Mouse (Mus musculus): ENCODE data around the gene Ptpre.
"Not testable (repeated sequence)": the region's sequence is repeated elsewhere in the genome, so short reads cannot be mapped to it uniquely, and the experiment has no call there.

Ptpre gene

GRCm38 (mm10) chr7:135605002-135605803, 67.9 kb downstream of the Ptpre start:
- no peak for DNase-seq (ENCODE audit: low read depth, low spot score)

- DNase-seq (ENCODE audit: low read depth, low spot score): no peak
Observed at GRCm38 (mm10) chr7:135605804-135606072, 68.5 kb downstream of the Ptpre start.

DNA sequence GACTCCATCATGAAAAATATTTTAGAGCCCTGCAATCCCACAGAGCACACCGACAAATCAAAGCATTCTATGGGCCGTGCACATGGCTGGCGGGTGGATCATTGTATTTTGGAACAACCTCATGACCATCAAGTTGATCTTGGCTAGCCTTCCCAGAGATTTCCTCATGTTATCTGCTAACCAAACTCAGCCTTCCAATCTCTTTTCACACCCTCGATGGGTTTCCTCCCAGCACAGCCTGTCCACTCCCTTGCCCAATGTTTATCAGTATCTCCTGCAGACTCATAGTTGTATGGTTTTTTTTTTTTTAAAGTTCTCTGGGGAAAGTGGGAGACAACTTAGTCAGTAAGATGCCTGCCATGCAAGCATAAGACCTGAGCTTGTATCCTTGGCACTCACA, 70.9 kb downstream of the Ptpre start:
- DNase-seq (ENCODE audit: low read depth, low spot score): no peak

- no peak for DNase-seq (ENCODE audit: low read depth, low spot score)
Observed at GRCm38 (mm10) chr7:135609028-135609427, 71.7 kb downstream of the Ptpre start.

DNA sequence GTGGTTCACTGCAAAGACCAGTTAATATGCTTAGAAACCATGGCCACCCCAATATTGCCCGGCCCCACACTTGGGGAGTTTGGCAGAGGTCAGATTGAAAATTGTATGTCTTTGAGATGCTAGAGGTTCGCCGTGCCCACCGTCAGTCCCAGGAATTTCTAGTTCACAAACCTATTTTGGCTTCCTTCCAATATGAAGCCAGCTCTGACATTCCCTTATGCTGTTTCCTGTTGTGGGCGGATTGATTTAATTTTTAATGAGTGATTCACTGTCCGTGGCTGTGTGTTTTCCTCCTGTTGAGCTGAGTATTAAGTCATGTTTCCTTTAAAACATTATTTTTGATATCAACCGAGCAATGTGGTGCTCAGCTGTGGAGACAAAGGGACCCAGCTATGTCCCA, 72.4 kb downstream of the Ptpre start:
- DNase-seq (ENCODE audit: low read depth, low spot score): no peak

DNA sequence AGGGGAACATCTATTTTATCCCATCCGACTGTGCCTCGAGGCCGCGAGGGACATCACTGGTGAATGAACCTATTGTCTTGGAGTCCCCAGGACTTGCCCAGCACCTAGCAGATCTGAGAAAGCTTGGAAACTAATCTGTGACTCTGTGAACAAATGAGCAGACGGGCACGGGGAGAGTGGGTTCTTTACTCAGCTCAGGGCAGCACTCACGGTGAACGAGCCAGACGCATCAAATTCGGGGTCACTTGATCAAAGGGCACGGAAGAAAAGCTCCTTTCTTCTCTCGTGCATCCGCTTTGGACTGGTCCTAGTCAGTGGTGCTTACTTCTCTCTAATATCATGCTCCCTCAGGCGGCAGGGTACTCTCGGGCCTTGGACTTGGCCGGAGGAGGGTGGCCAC, 75.0 kb downstream of the Ptpre start:
- DNase-seq (ENCODE audit: low read depth, low spot score): no peak

- DNase-seq (ENCODE audit: low read depth, low spot score): no peak
Observed at GRCm38 (mm10) chr7:135612801-135613200, 75.5 kb downstream of the Ptpre start.

DNA sequence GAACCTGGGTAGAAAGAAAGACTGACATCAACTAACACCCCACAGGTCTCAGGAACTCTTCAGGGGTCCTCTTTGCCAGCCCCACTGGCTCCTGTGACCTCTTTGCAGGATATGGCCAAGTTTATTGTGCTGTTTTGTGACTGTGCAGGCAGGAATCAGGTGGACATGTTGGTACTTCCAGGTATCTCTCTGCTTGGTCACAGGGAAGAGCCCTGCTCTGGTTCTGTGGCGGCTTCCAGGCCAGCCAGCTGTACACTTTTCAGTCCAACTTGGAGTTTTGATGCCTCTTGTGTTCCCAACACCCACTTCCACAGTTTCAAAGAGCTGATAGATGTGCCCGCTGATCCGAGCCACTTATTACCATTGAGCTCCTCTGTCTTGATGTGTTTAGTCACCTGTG, 76.1 kb downstream of the Ptpre start:
- no peak for DNase-seq (ENCODE audit: low read depth, low spot score)

DNA sequence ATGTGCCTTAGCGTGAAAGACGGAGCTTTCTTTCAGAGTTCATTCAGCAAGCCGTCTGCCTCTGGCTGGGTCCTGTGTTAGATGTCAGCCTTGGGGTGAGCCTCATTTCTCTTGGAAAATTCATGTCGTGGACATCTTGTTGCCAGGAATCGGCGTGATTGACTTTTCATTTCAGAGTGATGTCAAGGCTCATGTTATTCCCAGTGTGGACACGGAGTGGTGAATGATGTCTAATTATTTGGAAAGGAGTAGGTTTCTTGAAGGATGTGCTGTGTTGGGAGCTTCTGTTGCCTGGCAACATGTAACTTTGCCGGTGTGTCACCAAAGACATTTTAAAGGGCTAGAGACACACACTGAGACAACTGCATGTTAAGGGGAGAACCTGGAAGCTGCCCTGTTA, 77.6 kb downstream of the Ptpre start:
- no peak for DNase-seq (ENCODE audit: low read depth, low spot score)

DNA sequence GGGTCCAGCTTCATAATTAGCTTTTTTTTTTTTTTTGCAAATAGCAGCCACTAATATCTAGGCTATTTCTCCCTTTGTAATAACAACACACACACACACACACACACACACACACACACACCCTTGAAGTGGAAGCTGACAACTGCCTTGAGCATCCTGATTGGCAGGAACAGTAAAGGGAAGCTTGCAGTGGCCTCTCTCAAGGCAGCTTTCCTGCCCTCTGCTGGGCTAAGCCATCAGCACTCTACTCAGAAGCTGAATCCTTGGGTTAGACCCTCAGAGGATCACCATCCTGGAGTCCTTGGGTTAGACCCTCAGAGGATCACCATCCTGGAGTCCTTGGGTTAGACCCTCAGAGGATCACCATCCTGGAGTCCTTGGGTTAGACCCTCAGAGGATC, 79.2 kb downstream of the Ptpre start:
- DNase-seq (ENCODE audit: low read depth, low spot score): not testable (repeated sequence)

GRCm38 (mm10) chr7:135617776-135618175, 80.5 kb downstream of the Ptpre start:
- no peak for DNase-seq (ENCODE audit: low read depth, low spot score)

- DNase-seq (ENCODE audit: low read depth, low spot score): no peak
Observed at GRCm38 (mm10) chr7:135621649-135622048, 84.4 kb downstream of the Ptpre start.

DNA sequence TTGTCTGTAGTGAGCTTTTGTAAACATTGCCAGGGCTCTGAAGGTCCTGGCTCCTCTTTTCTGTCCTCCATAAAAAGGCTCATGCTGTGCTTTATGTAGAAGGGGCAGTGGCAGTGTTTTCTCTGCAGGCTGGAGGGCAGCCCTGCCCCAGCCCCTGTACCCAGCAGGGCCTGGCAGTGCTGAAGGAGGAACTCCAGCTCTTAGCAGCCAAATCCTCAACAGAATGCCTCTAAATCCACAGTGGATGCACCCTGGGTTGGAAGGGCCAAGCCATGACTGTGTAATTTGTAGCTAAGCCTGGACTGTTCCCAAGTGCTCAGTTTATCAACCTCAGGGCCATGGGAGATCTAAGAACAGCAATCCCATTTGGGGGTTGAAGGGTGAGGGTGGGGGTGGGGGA, 85.0 kb downstream of the Ptpre start:
- DNase-seq (ENCODE audit: low read depth, low spot score): no peak

DNA sequence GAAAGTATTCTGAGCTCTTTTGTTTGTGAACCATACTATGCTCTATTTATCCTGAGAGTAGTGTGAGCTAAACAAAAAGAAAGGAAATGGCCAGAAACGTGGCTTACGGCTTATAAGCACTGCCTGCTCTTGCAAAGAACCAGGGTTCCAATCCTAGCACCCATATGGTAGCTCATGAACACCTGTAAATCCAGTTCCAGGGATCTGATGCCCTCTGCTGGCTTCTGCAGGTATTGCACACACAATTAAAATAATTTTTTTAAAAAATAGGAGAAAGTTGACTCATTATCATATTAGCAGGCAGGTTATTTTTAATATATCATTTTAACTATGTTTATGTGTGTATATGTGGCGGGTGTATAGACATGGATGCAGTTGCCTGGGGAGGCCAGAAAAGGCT, 87.6 kb downstream of the Ptpre start:
- DNase-seq (ENCODE audit: low read depth, low spot score): no peak

GRCm38 (mm10) chr7:135628363-135628762, 91.1 kb downstream of the Ptpre start:
- no peak for DNase-seq (ENCODE audit: low read depth, low spot score)

DNA sequence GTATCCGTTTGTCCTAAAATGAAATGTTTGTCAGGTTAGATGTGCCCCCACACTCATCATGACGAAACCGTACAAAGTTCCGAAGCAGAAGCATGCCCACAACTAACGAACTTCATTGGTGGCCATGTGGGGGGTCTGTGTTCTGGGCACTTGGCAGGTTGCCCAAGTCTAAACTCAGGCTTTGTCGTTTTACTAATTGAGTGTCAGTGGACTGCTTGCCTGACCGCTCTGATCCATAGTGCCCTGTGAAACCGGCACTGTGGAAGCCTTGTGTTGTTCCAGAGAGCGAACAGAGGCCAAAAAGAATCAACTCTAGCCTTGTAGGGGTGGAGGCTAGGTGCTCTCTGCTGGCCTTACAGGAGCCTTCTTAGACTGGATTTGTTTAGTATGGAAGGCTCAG, 91.7 kb downstream of the Ptpre start:
- no peak for DNase-seq (ENCODE audit: low read depth, low spot score)

DNA sequence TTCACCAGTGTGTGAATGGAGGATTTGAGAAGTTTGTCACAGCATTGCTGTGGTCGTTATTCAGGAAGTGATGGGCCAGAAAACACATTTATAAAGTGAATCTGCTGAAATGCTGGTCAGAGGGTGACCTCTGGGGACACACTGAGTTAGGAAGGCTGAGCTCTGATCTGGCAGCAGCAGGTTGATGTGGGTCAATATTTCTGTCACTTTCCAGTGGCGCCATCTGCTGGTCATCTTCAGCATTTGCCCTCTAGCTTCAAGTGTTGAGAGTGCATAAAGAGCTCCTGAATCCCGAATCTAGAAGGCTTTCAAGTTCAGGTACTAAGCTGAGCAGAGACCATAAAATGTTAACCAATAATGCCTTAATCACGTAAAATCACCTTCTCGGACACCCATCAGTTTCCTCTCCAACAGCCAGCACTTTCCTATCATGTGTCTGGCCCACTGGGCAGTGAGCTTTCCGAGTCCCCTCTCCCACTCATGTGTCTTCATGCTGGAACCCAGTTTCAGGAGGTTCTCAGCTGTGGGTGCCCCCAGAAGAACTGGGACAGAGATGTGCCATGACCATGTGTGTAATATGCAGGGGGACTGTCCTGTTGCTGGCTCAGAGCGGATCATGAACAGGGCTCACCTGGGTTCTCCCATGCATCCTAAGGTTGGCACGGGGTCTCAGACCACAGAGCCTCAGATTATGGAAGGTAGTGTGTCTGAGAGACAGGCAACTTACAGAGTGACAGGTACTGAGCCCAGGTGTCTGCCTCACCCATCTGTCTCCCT, 94.7 kb downstream of the Ptpre start:
- DNase-seq (ENCODE audit: low read depth, low spot score): peak; percentile 76

DNA sequence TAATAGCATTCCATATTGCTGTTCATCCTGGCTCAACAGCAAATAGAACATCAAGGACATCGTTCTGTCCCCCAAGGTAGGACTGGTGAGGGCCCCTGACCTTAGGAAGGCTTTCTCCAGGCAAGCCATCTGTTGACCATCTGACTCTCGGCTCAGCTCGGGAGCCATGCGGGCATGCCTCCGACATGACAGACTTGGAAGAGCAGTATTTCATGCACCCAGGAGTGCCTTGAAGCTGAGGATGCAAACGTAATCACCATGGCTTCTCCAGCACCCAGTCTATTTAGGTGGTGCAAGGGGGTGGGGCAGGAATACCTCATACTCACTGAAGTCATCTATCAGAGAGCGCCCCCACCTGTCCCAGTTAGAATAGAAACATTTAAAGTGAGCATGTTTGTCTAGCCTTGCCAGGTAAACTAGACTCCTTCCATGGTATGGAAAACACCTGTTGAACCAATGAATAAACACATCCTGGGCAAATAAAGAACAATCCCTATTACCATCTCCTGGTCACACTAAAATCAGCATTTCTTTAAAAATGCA, 95.5 kb downstream of the Ptpre start:
- DNase-seq (ENCODE audit: low read depth, low spot score): no peak

DNA sequence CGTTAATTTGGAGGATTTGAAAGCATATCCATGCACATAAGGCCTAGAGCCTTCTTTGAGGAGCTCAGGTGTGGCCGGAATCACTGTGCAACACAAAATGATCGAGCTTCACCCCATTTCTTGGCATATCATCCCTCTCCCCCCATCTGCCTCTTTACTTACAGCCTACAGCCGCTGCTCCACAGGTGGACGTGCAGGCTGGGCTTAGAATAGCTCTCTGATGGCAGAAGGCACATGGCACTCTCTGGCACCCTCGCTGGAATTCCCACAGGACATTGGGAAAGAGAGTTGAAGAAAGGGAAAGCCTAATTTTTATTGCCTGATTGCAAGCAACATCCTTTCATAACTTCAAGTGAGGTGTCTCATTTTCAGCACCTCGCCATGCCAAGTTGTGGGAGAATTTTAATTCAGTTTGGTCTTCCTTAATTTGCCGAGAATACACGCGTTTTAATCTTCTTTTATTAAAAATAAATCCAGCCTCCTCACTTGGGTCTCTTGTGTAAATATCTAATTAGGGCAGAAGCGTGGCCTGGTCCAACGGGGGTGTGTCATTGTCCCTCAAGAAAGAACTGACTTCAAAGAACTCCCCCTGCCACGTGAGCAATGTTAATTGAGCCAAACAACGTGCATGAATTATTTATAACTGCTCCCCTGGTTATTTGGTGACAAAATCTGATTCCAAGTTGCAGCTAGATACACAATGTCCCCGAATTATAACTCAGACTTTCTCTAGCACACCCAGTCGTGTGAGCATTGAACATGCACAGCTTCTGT, 97.8 kb downstream of the Ptpre start:
- no peak for DNase-seq (ENCODE audit: low read depth, low spot score)

DNA sequence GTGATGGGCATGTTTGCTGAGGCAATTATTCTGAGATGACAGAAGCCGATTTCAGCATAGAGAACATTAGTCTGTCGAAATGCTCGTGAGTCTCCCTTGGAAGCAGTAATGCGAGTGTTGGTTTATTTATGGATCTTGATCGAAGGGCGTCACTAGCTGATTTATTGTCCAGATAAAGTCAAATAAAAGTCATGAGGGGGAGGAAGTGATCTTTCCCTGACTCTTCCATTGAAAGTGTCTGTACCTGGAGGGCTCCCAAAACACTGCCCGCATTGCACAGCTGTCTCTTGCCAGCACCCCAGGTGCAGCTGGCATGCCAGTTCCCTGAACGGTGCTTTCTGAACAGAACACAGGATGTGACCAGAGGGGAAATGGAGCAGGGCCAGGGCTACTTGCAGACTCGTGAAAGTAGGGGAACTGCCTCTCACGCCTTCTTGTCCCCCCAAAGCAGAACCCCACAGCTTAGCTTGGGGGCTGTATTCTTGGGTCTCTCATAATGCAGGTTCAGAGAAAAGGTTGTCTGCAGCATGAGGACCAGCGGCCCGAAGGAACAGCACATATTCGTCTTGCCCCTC, 100.2 kb downstream of the Ptpre start:
- DNase-seq (ENCODE audit: low read depth, low spot score): no peak

GRCm38 (mm10) chr7:135639361-135639760, 102.1 kb downstream of the Ptpre start:
- no peak for DNase-seq (ENCODE audit: low read depth, low spot score)

All from skeletal muscle tissue, adult 2 months (tissue).